Mouse (Mus musculus): ENCODE results near the gene AC124108.1. TPM values are rescaled to one million over a fixed set of nuclear protein-coding genes. Genes with fewer than 3 reads are reported as not detected.
A peak's percentile ranks its signal among the peaks of the same experiment; 100 is the strongest.

Gene AC124108.1
- 3.6 and 3.8 TPM in 2 replicates for polyA plus RNA-seq (2014; fragmentation: Nextera tagmentation; extraction: Ambion mirVana)

- under 1% methylated on average over 34 of the region's 34 CpGs for WGBS
- Histone ChIP-seq H3K36me3 (replicated peaks; ENCODE audit: control insufficient read depth, insufficient read depth) (no peaks in the 10 kb centered on the region), H3K9ac (peak within 1 kb of the TSS; percentile 95), H3K27ac (peak within 1 kb of the TSS; percentile 99), H3K4me3 (replicated peaks; ENCODE audit: low read length) (peak within 1 kb of the TSS; percentile 87), H3K27me3 (ENCODE audit: control insufficient read depth, insufficient read depth, low read length) (no peaks in the 10 kb centered on the region), H3K4me2 (replicated peaks) (peak within 1 kb of the TSS; percentile 83), H3K9me3 (ENCODE audit: control insufficient read depth, low read length) (no peaks in the 10 kb centered on the region), H3K4me1 (replicated peaks; ENCODE audit: control insufficient read depth, insufficient read depth, low read length) (peaks cover 40% of the 10 kb centered on the region)
- DNase-seq (ENCODE audit: low spot score) (peak; percentile 66), ATAC-seq (ENCODE audit: low FRiP score) (peak; percentile 40)
Observed at GRCm38 (mm10) chr1:132191093-132191785, at the start of gene AC124108.1, which contains the start of gene Lemd1. Gene AC124108.1, plus strand, starts transcription at chr1:132191457. Gene Lemd1, plus strand, starts transcription at chr1:132191431.

- Histone ChIP-seq H3K9ac (no peak overlapping the region), H3K36me3 (replicated peaks; ENCODE audit: control insufficient read depth, insufficient read depth) (no peaks in the 10 kb centered on the region), H3K27ac (no peak overlapping the region), H3K27me3 (ENCODE audit: control insufficient read depth, insufficient read depth, low read length) (peaks cover 26% of the 10 kb centered on the region), H3K4me2 (replicated peaks) (no peak overlapping the region), H3K9me3 (ENCODE audit: control insufficient read depth, low read length) (no peaks in the 10 kb centered on the region), H3K4me3 (replicated peaks; ENCODE audit: low read length) (no peak overlapping the region), H3K4me1 (replicated peaks; ENCODE audit: control insufficient read depth, insufficient read depth, low read length) (peaks cover 11% of the 10 kb centered on the region)
- whole genome bisulfite sequencing = 63% methylated on average over 13 of the region's 13 CpGs
- ATAC-seq (ENCODE audit: low FRiP score) = no peak
- no peak for DNase-seq (ENCODE audit: low spot score)
Observed at GRCm38 (mm10) chr1:132141753-132142152, 49.5 kb upstream of the AC124108.1 start.

- Histone ChIP-seq H3K4me2 (replicated peaks) (no peak overlapping the region), H3K4me1 (replicated peaks; ENCODE audit: control insufficient read depth, insufficient read depth, low read length) (peaks cover 11% of the 10 kb centered on the region), H3K4me3 (replicated peaks; ENCODE audit: low read length) (no peak overlapping the region), H3K36me3 (replicated peaks; ENCODE audit: control insufficient read depth, insufficient read depth) (no peaks in the 10 kb centered on the region), H3K9ac (no peak overlapping the region), H3K9me3 (ENCODE audit: control insufficient read depth, low read length) (no peaks in the 10 kb centered on the region), H3K27ac (no peak overlapping the region), H3K27me3 (ENCODE audit: control insufficient read depth, insufficient read depth, low read length) (peaks cover 21% of the 10 kb centered on the region)
- ATAC-seq (ENCODE audit: low FRiP score) (no peak), DNase-seq (ENCODE audit: low spot score) (no peak)
- 83% methylated on average over 5 of the region's 5 CpGs for WGBS
Observed at GRCm38 (mm10) chr1:132143079-132143478, 48.2 kb upstream of the AC124108.1 start.

GRCm38 (mm10) chr1:132143730-132144129, 47.5 kb upstream of the AC124108.1 start:
- H3K27me3 ChIP-seq (ENCODE audit: control insufficient read depth, insufficient read depth, low read length) = peaks cover 15% of the 10 kb centered on the region
- H3K36me3 ChIP-seq (replicated peaks; ENCODE audit: control insufficient read depth, insufficient read depth) = no peaks in the 10 kb centered on the region
- no peak overlapping the region for H3K27ac ChIP-seq
- DNase-seq (ENCODE audit: low spot score) = no peak
- no peak overlapping the region for H3K4me2 ChIP-seq (replicated peaks)
- H3K4me1 ChIP-seq (replicated peaks; ENCODE audit: control insufficient read depth, insufficient read depth, low read length) = peaks cover 7% of the 10 kb centered on the region
- no peak for ATAC-seq (ENCODE audit: low FRiP score)
- no peaks in the 10 kb centered on the region for H3K9me3 ChIP-seq (ENCODE audit: control insufficient read depth, low read length)
- 69% methylated on average over 4 of the region's 4 CpGs for WGBS
- H3K9ac ChIP-seq = peak overlapping the region; percentile 31; the same call in 1 of the 2 replicates
- no peak overlapping the region for H3K4me3 ChIP-seq (replicated peaks; ENCODE audit: low read length)

GRCm38 (mm10) chr1:132144223-132144622, 47.0 kb upstream of the AC124108.1 start:
- H3K4me1 ChIP-seq (replicated peaks; ENCODE audit: control insufficient read depth, insufficient read depth, low read length) = peaks cover 2% of the 10 kb centered on the region
- no peak overlapping the region for H3K9ac ChIP-seq
- no peak overlapping the region for H3K4me3 ChIP-seq (replicated peaks; ENCODE audit: low read length)
- peaks cover 11% of the 10 kb centered on the region for H3K27me3 ChIP-seq (ENCODE audit: control insufficient read depth, insufficient read depth, low read length)
- WGBS = 12% methylated on average over 2 of the region's 2 CpGs
- no peaks in the 10 kb centered on the region for H3K9me3 ChIP-seq (ENCODE audit: control insufficient read depth, low read length)
- H3K4me2 ChIP-seq (replicated peaks) = no peak overlapping the region
- H3K27ac ChIP-seq = no peak overlapping the region
- DNase-seq (ENCODE audit: low spot score) (peak; percentile 70), ATAC-seq (ENCODE audit: low FRiP score) (peak; percentile 68)
- no peaks in the 10 kb centered on the region for H3K36me3 ChIP-seq (replicated peaks; ENCODE audit: control insufficient read depth, insufficient read depth)

GRCm38 (mm10) chr1:132144837-132145236, 46.4 kb upstream of the AC124108.1 start:
- Histone ChIP-seq H3K4me2 (replicated peaks) (no peak overlapping the region), H3K9me3 (ENCODE audit: control insufficient read depth, low read length) (no peaks in the 10 kb centered on the region), H3K4me1 (replicated peaks; ENCODE audit: control insufficient read depth, insufficient read depth, low read length) (no peaks in the 10 kb centered on the region; the same call in 1 of the 2 replicates), H3K27me3 (ENCODE audit: control insufficient read depth, insufficient read depth, low read length) (peaks cover 5% of the 10 kb centered on the region), H3K27ac (no peak overlapping the region), H3K9ac (no peak overlapping the region), H3K4me3 (replicated peaks; ENCODE audit: low read length) (no peak overlapping the region), H3K36me3 (replicated peaks; ENCODE audit: control insufficient read depth, insufficient read depth) (no peaks in the 10 kb centered on the region)
- DNase-seq (ENCODE audit: low spot score) (no peak), ATAC-seq (ENCODE audit: low FRiP score) (no peak)
- 80% methylated on average over 3 of the region's 3 CpGs for WGBS

GRCm38 (mm10) chr1:132145973-132146685, 45.1 kb upstream of the AC124108.1 start:
- Histone ChIP-seq H3K4me2 (replicated peaks) (no peak overlapping the region), H3K9me3 (ENCODE audit: control insufficient read depth, low read length) (no peaks in the 10 kb centered on the region), H3K27ac (no peak overlapping the region), H3K27me3 (ENCODE audit: control insufficient read depth, insufficient read depth, low read length) (no peaks in the 10 kb centered on the region), H3K36me3 (replicated peaks; ENCODE audit: control insufficient read depth, insufficient read depth) (no peaks in the 10 kb centered on the region), H3K9ac (no peak overlapping the region), H3K4me1 (replicated peaks; ENCODE audit: control insufficient read depth, insufficient read depth, low read length) (no peaks in the 10 kb centered on the region; the same call in 1 of the 2 replicates), H3K4me3 (replicated peaks; ENCODE audit: low read length) (no peak overlapping the region)
- DNase-seq (ENCODE audit: low spot score) (no peak), ATAC-seq (ENCODE audit: low FRiP score) (no peak)
- 82% methylated on average over 8 of the region's 8 CpGs for WGBS

GRCm38 (mm10) chr1:132149410-132149809, 41.8 kb upstream of the AC124108.1 start:
- Histone ChIP-seq H3K27ac (no peak overlapping the region), H3K4me2 (replicated peaks) (no peak overlapping the region), H3K36me3 (replicated peaks; ENCODE audit: control insufficient read depth, insufficient read depth) (no peaks in the 10 kb centered on the region), H3K9ac (no peak overlapping the region), H3K27me3 (ENCODE audit: control insufficient read depth, insufficient read depth, low read length) (no peaks in the 10 kb centered on the region), H3K9me3 (ENCODE audit: control insufficient read depth, low read length) (no peaks in the 10 kb centered on the region), H3K4me1 (replicated peaks; ENCODE audit: control insufficient read depth, insufficient read depth, low read length) (no peaks in the 10 kb centered on the region), H3K4me3 (replicated peaks; ENCODE audit: low read length) (no peak overlapping the region)
- 78% methylated on average over 2 of the region's 2 CpGs for WGBS
- DNase-seq (ENCODE audit: low spot score) = no peak
- no peak for ATAC-seq (ENCODE audit: low FRiP score)

- Histone ChIP-seq H3K4me2 (replicated peaks) (no peak overlapping the region), H3K9ac (no peak overlapping the region), H3K27me3 (ENCODE audit: control insufficient read depth, insufficient read depth, low read length) (no peaks in the 10 kb centered on the region), H3K9me3 (ENCODE audit: control insufficient read depth, low read length) (no peaks in the 10 kb centered on the region), H3K27ac (no peak overlapping the region), H3K4me3 (replicated peaks; ENCODE audit: low read length) (no peak overlapping the region), H3K4me1 (replicated peaks; ENCODE audit: control insufficient read depth, insufficient read depth, low read length) (no peaks in the 10 kb centered on the region), H3K36me3 (replicated peaks; ENCODE audit: control insufficient read depth, insufficient read depth) (no peaks in the 10 kb centered on the region)
- ATAC-seq (ENCODE audit: low FRiP score) (no peak), DNase-seq (ENCODE audit: low spot score) (no peak)
- 36% methylated on average over 1 of the region's 1 CpGs for WGBS
Observed at GRCm38 (mm10) chr1:132150171-132150570, 41.1 kb upstream of the AC124108.1 start.
